Mouse (Mus musculus) ovary, postnatal 10 days (tissue): ENCODE measurements at regions not wholly inside any gene's neighbourhood (a gene's known extent, or its start where the extent isn't known, plus 50 kb on each side); places are given as distances from the start of the nearest gene placed in this dataset.

Experiments used
- DNase-seq: peaks from one replicate; pipeline ENCODE4 v3.0.0; 2022; ENCODE audit warnings: low spot score

DNA sequence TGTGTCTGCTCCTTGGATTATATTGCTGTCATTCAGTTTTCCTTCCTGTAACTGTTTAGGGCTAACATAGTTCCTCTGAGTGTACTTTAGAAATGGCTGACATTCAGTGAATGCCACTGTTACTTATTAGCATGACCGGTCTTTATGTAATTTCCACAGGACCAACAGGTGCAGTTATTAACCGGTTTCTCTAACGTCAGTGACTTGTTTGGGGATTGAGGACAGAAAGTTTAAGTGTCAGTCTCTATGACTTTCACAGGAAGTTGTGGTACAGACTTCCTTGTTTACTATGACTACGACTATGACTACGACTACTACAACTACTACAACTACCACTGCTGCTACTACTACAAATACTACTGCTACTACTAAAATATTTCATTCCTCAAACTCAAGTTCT, 170.4 kb upstream of the Ptger4 start:
- DNase-seq: no peak

DNA sequence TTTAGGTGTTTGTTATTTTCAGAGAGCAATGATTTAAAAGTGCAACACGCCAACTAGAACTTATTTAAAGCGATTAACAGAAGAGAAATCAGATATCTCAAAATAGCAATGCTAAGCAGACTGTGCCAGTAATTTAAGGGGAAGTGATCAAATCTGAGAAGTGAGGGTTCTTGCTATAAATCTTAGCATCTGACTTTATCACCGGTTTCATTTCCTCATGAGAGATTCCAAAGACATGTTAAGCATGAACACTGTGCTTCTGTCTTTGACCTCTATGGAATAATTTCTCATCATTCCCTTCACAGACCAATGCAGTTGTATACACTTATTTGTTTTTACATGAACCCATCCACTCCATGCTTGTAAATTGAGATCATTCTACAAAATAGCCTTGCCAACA, 172.0 kb upstream of the Ptger4 start:
- DNase-seq: no peak

GRCm38 (mm10) chr15:5426641-5427040, 182.7 kb upstream of the Ptger4 start:
- no peak for DNase-seq

- DNase-seq: no peak
These were observed 183.5 kb upstream of the Ptger4 start for GRCm38 (mm10) chr15:5427319-5428048.

GRCm38 (mm10) chr15:5432018-5432417, 188.0 kb upstream of the Ptger4 start:
- DNase-seq: no peak

- DNase-seq: no peak
These were observed 193.0 kb upstream of the Ptger4 start for GRCm38 (mm10) chr15:5437020-5437419.

GRCm38 (mm10) chr15:5446040-5446755, 202.2 kb upstream of the Ptger4 start:
- DNase-seq: no peak

- DNase-seq: no peak
These were observed 202.8 kb upstream of the Ptger4 start for GRCm38 (mm10) chr15:5446756-5447314.

GRCm38 (mm10) chr15:5447707-5448496, 203.9 kb upstream of the Ptger4 start:
- no peak for DNase-seq

DNA sequence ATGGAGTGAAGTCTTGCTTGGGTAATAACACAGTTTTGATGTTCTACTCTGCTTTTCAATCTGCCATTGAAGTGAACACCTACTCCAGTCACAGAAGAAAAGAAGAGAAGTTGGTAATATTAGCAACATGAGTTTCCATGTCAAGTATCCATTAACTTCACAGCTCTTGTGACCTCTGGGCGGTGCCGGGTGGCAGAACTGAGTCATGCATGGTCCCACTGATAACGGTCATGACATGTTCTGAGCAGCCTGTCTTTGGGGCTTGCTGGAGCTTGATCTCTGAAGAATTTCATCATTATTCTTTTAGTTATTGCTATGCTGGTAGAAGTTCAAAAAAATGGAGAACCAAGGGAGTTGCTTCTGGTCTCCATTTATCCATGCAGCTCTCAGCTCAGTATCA, 215.1 kb upstream of the Ptger4 start:
- no peak for DNase-seq

DNA sequence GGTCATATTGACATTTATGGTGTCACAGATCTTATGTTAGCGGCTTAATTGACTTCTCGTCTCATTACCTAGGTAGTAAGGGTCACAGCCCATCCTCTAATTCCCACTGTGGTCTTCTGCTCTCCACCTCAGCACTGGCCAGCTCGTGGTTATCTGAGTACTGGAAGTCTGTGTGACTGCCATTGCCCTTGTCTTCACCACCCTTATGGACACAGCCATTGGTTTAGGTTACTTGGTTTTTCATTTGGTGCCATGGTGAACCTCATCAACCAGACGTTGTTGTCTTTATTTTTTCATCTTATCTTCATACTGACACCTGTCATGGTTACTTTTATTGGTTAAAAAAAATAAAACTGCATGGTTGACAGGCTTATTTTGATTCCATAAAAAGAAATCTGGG, 215.6 kb upstream of the Ptger4 start:
- no peak for DNase-seq

GRCm38 (mm10) chr15:5462651-5463050, 218.7 kb upstream of the Ptger4 start:
- DNase-seq: no peak

DNA sequence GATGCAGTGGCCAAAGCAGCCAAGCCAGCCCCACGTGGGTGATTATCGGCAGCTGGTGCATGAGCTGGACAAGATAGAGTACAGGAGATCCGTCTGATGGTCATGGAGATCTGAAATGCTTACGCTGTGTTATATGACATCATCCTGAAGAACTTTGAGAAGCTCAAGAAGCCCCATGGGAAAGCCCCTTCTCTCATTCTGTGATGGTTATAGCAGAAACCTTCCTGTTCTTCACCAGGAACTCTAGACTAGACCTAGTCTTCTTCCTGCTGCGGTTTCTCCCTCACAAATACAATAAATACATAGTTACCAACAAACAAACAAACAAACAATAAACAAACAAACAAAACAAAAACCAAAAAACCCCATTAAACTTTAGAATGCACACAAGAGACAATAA, 220.7 kb upstream of the Ptger4 start:
- no peak for DNase-seq

DNA sequence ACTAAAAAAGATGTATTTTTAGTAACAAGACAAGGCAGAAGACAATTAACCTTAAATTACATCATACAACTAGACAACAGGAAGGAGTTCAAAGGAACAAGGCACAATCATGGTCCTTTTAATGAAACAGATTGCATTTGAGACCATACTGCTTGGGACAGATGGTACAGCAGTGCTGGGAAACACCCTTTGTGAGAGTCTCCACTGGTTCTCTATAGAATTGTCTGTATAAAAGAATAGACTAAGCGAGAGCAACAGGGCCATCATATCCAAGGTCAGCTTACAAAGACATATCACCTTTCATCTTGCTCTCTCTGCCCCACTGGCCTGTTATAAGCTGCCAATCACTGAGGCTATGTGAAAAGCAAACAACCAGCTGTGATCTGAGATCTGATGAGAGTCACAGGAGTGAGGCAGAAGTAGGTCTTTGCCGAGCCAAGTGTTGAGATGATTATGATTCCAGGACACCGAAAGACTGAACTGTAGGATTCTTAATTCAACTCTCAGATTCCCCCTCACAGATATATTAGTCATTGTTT, 224.6 kb upstream of the Ptger4 start:
- DNase-seq: no peak

DNA sequence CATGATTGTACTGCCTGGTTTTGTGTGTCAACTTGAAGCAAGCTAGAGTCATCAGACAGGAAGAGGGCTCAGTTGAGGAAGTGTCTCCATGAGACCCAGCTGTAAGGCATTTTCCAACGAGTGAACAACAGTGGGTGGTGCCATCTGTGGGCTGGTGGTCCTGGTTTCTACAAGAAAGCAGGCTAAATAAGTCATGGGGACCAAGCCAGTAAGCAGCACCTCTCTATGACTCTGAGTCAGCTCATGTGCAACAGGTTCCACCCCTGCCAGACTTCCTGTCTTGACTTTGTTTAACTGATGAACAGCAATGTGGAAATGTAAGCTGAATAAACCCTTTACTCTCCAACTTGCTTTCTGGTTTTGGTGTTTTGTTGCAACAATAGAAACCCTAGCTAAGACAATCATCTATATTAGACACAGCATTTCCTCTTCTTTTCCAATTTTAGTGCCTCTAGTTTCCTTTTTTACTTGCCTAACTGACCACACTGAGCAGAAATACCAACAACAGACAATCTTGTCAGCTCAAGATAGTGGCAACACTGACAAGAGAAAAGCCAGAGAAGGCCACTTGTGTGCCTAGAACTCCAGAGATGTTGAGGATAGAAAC, 231.5 kb upstream of the Ptger4 start:
- no peak for DNase-seq

GRCm38 (mm10) chr15:5493286-5493685, 249.3 kb upstream of the Ptger4 start:
- DNase-seq: no peak

DNA sequence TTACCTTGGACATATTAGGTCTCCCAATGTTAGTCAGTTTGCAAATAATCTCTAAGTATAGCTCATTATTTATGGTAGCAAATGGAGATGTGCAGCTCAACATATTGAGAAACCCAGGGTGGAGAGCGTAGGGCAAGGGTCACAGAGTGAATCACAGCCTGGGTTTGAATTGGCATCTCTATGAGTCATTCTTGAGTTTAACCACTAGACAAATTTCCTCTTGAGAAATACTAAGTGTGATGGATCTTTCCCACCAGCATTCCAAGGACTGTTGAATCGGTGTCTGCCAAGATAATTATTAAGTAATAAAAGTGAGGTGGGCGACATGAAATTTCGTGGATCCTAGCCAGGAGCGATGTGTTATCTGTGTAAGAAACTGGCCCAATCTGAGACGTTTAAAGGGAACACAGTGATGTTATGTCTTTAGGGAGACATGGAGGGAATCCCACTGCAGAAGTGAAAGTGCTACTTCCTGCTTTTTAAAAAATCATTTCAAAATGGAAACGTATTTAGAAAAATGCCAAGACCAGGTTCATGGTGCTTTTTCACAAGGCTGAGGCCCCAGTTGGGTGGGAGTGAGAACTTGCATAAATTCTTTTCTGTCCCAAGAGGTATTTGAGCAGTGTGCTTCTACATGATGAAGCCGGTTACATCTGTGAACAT, 251.3 kb upstream of the Ptger4 start:
- no peak for DNase-seq

GRCm38 (mm10) chr15:5495954-5496353, 252.0 kb upstream of the Ptger4 start:
- DNase-seq: no peak

DNA sequence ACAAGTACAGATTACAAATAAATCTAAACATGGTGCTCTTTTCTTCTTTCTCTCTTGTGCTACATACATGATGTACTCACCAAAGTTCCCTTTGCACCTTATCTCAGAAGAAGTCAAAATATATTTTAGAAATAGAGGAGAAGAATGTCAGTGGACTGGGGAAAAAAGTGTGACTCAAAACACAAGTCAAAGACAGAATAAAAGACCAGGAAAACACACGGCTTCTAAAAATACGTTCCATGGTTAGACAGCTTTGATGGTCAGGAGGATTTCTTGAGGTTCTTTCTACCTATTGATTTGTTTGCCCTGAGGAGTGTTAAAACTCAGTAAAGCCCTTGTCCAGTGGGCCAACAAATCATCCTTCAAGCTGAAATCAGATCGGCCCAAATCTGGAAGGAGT, 260.5 kb upstream of the Ptger4 start:
- DNase-seq: no peak

DNA sequence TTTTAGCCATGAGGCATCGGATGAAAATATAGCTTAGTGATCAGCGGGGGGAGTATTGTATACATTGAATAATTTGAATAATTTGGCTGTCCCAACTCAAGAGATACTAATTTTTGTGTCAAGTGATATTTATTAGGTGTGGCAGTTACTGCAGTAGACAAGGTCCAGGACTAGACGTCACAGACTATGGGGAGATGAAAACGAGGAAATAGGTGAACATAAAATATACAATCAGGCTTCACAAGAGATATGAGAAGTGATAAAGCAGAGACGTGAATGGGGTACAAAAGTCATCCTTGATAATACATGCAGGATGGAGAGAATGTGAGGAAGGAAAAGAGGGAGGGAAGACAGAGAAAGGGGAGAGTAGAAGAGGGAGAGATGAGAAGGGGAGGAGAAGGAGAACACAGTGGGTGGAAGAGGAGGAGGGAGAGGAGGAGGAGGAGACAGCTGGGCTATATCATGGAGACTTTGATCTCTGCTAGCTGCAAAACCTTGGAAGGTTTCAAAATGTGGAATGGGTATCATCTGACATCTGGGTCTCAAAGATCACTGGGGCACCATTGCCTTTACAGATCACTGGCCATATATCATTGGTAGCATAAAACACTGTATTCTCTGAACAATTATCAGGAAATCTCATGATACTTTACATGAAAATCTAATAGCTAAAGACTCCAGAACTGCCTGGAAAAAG, 263.0 kb upstream of the Ptger4 start:
- no peak for DNase-seq

- no peak for DNase-seq
These were observed 263.5 kb upstream of the Ptger4 start for GRCm38 (mm10) chr15:5507545-5507913.
